Mouse (Mus musculus) MEL-GATA-1-ER (cell line): Measurements from ENCODE around the gene Lsr.
A peak's percentile ranks its signal among the peaks of the same experiment; 100 is the strongest.
"Not testable (repeated sequence)": the region's sequence is repeated elsewhere in the genome, so short reads cannot be mapped to it uniquely, and the experiment has no call there.

Experiments used
- DNase-seq: peaks from one replicate; pipeline ENCODE4 v3.0.0-alpha.2; 2012; ENCODE audit warnings: low read depth; ENCODE audit errors: extremely low read depth

Gene Lsr

GRCm38 (mm10) chr7:30964366-30964765 lies 8.9 kb downstream of the Lsr start:
- no peak for DNase-seq

GRCm38 (mm10) chr7:30962862-30963261 lies 10.4 kb downstream of the Lsr start:
- no peak for DNase-seq

- no peak for DNase-seq
Measured at GRCm38 (mm10) chr7:30959786-30960349, 13.4 kb downstream of the Lsr start.

- no peak for DNase-seq
Measured at GRCm38 (mm10) chr7:30958866-30959487, 14.3 kb downstream of the Lsr start.

DNA sequence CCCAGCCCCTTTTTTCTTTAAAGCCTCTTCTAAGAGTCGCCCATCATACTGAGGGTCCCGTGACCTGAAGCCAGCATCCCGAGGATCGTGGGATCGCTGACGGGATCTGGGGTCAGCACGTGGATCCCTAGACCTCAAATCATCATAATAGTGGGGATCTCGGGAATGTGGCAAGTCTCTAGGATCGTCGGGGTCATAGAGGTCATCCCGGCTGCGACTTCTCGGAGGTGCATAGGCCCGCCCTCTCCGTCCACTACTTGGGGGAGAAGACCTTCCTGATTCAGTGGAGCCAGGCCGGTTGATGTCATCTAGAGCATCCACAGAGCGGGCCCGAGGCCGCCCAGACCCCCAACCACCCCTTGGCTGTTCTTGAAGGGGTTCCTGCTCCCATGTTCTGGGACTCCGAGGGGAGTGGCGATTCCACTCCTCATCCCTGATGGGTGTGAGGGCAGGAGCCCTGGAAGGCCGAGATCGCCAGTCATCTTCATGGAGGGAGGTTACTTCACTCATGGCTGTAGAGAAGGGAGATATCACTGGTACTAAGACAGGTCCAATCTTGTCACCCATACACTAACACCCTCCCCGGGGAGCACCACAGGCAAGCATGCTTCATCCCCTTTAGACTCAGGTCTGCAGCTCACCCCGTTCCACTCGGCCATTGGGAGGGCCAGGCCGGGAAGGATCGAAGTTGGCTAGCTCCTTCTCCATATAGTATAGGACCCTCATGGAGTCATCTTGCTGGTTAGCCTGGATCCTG lies 15.0 kb downstream of the Lsr start:
- DNase-seq, result no peak

GRCm38 (mm10) chr7:30957367-30957783 lies 15.9 kb downstream of the Lsr start:
- DNase-seq, result peak; percentile 58

GRCm38 (mm10) chr7:30956756-30957366 lies 16.4 kb downstream of the Lsr start, which contains the start of gene Usf2:
TSS of gene Usf2 (minus strand) at chr7:30956803.
- no peak for DNase-seq

DNA sequence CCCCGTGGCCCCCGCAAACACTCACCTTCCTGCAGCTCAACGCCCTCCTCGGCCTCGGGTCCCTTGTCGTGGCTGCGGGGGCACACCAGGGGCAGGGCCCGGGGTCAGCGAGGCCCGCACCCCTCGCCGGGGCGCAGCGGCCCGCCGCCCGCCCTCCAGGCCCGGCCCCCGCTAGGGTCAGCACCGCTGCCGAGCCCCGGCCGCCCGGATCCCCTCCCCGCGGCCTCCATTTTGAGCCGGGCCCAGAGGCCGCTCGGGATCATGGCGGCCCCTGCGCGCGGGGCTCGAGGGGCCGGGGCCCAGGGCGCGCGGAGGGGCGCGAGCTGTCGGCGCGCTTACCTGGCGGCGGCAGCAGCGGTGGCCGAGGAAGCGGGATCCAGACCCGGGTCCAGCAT lies 16.9 kb downstream of the Lsr start:
- DNase-seq, result no peak

DNA sequence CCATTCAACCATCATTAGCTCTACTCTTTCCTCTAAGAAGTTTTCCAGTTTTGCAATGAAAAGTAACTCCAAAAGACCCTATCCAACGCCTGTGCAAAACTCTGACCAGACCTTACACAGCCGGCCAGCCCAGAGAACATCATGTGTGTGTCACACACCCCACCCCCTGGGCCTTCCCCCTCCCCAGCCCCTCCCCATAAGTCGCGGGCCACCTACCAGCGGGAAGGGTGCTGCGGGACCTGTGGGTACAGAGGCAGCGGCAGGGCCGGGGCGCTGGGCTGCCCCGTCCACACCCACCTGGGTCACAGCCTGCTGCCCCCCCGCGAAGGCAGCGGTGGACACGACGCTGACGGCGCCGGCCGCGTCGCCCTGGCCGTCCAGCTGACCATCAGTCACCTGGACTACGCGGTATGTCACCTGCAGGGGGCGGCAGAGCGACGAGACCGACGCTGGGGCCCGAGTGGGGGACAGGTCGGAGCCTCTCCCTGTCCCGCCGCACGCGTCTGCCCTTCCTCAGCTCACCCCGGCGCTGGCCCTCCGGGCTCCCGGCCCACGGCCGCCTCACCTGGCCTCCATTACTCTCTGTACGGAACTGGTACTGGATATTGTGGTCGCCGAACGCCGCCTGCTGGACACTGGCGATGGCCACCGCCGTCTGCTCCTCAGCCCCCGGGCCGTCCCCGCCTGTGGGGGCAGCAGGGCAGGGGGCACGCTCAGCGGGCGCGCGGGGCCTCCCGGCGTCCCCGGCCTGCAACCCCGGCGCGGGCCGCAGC lies 17.5 kb downstream of the Lsr start:
- DNase-seq, result no peak

DNA sequence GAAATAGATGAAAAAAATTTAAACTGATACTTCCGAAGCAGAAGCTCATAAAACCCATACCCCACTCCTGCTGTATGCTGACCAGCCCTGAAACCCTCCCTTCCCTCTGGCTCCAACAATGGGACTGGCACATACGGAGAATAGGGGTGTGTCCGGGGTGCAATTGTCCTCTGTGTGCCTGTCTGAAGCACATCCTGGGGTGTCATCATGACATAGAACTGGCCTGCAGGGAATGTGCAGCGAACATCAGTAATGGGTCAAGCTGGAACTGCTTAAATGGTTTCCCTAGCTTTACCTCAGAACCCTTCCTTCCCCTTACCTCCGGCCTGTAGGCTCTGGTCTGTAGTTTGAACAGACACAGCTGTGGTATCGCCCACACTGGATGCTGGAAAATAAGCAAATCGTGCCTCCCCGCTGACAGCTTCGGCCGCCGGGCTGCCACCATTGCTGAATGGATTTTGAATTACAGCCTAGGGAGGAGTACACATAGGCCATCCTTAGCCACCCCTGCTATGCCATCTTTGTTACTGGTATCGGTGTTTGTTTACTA lies 18.2 kb downstream of the Lsr start:
- no peak for DNase-seq

DNA sequence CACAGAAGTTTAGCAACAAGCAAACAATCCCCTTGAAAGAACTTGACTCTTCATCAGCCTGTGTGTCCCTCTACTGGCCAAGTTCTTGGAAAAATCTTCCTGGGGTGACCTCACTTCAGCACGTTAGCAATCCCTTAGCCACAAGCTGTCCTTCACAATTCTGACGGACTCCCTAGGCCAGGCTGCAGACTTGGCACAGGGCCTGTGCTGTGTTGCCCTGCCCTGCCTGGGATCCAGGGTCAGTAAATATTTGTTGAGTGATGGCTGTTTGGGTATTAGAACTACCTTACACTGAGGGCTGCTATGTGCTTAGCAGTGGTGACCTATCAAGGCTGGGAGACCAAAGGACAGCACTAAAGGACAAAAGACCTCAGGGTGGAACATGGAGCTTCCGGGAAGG lies 19.2 kb downstream of the Lsr start:
- DNase-seq, result no peak

GRCm38 (mm10) chr7:30953459-30953858 lies 19.8 kb downstream of the Lsr start:
- peak; percentile 20 for DNase-seq

DNA sequence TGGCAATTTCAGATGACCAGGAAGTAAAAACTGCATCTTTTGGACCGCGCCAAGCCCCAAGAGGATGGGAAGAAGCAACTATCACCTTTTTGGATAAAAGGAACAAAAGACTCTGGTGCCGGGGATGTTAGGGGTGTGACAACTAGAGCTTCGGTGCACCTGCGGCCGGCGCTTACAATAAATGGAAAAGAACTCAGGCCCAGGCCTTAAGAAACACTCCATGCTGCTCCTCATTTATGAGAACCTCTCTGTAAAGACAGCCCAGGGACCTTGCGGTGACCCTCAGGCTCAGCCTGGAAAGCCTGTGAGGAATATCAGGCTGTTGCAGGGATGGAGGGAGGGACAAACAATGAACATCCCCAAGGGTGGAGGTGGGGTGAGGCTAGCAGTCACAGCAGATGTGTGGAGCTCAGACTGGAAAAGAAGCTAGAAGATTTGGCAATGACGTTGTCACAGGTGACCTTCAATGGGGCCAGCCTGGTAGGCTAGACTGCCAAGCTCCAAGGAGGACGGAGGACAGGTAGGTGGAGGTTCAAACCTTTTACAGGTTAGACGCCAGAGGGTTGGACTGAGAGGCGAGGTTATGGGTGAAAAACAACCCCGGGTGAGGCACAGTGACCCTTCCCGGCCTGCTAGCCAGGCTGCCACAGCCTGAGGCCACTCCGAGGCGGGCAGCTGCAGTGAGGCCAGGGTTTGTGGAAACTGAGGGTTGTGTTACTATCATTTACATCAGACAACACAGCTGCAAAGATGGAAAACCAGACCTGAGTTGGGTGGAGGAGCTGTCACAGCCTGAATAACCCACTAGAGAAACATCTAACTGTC lies 20.6 kb downstream of the Lsr start:
- DNase-seq, result no peak

- not testable (repeated sequence) for DNase-seq
Measured at GRCm38 (mm10) chr7:30949902-30950301, 23.4 kb downstream of the Lsr start.

GRCm38 (mm10) chr7:30945876-30946275 lies 27.4 kb downstream of the Lsr start:
- DNase-seq, result no peak

DNA sequence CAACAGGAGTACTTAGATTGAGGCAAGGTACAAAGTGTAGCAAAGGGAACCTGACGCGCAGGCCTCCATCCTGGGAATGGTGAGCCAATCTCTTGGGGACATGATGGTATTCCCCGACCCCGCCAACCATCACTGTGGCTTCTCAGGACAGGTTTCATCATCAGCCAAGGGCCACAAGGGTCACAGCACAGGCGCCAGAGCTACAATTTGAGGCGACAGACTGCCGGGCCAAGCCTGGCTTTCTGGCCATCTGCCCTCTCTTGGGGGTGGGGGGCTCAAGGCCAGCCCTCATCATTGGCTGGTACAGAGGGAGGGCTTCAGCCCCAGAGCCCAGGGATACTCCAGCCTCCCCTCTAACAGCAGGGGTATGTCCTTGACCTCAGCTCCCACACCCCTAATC lies 27.8 kb downstream of the Lsr start:
- not testable (repeated sequence) for DNase-seq

DNA sequence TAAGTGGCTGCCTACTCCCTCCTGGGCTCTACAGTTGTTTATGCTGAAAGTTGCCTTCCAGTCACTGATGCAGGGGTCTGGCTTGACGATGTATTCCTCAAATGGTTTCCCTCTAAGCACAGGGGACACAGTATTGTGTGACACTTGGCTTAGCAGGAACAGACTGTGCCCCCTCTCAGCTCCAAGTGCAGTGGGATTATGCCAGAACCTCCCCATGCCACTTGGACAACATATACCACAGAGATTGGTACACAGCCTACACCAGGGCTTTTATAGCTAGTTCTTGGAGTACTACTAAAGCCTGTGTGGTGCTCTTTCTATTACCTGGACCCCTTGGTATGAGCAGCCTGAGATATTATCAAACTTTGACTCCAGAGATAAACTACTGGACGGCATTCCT lies 28.6 kb downstream of the Lsr start:
- not testable (repeated sequence) for DNase-seq

GRCm38 (mm10) chr7:30943909-30944635 lies 29.2 kb downstream of the Lsr start, which contains the start of gene Hamp:
TSS of gene Hamp (minus strand) at chr7:30944032.
- DNase-seq, result no peak

GRCm38 (mm10) chr7:30942365-30942764 lies 30.9 kb downstream of the Lsr start:
- DNase-seq, result not testable (repeated sequence)
